Comparison of ENCODE assay signal across 8 mouse cellular contexts in genomic region chr7:79495988-79496815, GRCm38 (mm10). TPM values are rescaled to one million over a fixed set of nuclear protein-coding genes. Genes with fewer than 3 reads are reported as not detected.
A peak's percentile ranks its signal among the peaks of the same experiment; 100 is the strongest.
DNase-seq lines count a peak whose midpoint lies in the region; ATAC-seq and TF ChIP-seq lines count a peak whose summit lies in the region.

No protein-coding gene starts in this region.

- peak; percentile 66 for ATAC-seq in forebrain, embryonic 15.5 days (replicated peaks)

- peak; percentile 78 for DNase-seq in ES-E14 (ENCODE audit: low read depth, low spot score)
- peak; percentile 92 for DNase-seq in cerebellum, adult 11 months
- DNase-seq in heart, postnatal 4 days, result peak; percentile 93
- peak; percentile 81 to 93 for DNase-seq in layer of hippocampus, adult 8-10 months (ENCODE audit: low spot score in 2 of 2)
- DNase-seq in lung, postnatal 10 days, result peak; percentile 89
- DNase-seq in ovary, postnatal 36 days (ENCODE audit: low spot score), result peak; percentile 84
- DNase-seq in thymus, postnatal 25 days, result peak; percentile 84

- H3K27me3 ChIP-seq in forebrain, embryonic 15.5 days, result no peaks in the 10 kb centered on the region

- peaks cover 4 to 11% of the 10 kb centered on the region in 2 experiments; a peak in 3 of 4 replicates for H3K4me1 ChIP-seq in ES-E14 (ENCODE audit: control insufficient read depth in 2 of 2, insufficient read depth in 2 of 2, low read length in 2 of 2, poor library complexity in 1 of 2)
- H3K4me1 ChIP-seq in forebrain, embryonic 15.5 days, result peaks cover 30% of the 10 kb centered on the region

- in situ Hi-C loops in ES-E14 (cut with MboI; ENCODE audit: low sequenced_read_pairs in 2 of 2, unreplicated experiment in 2 of 2), result loop anchor here (5.0 to 10.0 kb wide), 2 partner anchors 41 to 99 kb away; no protein-coding TSS in a partner anchor

- WGBS in forebrain, embryonic 15.5 days, result 1% methylated on average over 38 of the region's 38 CpGs

- no peaks in the 10 kb centered on the region for H3K36me3 ChIP-seq in ES-E14 (ENCODE audit: control insufficient read depth, insufficient read depth, low read length, poor library complexity, severe bottlenecking)
- H3K36me3 ChIP-seq in forebrain, embryonic 15.5 days, result no peaks in the 10 kb centered on the region

- no peak overlapping the region for H3K9ac ChIP-seq in ES-E14 (ENCODE audit: insufficient read depth, low read depth, low read length, poor library complexity, severe bottlenecking)
- peak overlapping the region; percentile 100 for H3K9ac ChIP-seq in forebrain, embryonic 15.5 days (replicated peaks)

- peak overlapping the region; percentile 32 to 61 for H3K4me3 ChIP-seq in ES-E14 (ENCODE audit: insufficient read depth in 1 of 2, low read depth in 1 of 2, low read length in 2 of 2, poor library complexity in 1 of 2, severe bottlenecking in 1 of 2)
- peak overlapping the region; percentile 38 for H3K4me3 ChIP-seq in forebrain, embryonic 15.5 days

- no peak overlapping the region for H3K27ac ChIP-seq in ES-E14 (ENCODE audit: insufficient read depth, low read depth, low read length, poor library complexity, severe bottlenecking)
- H3K27ac ChIP-seq in forebrain, embryonic 15.5 days (replicated peaks), result peak overlapping the region; percentile 98

- peak overlapping the region; percentile 92 for H3K4me2 ChIP-seq in forebrain, embryonic 15.5 days (replicated peaks)

- H3K9me3 ChIP-seq in ES-E14 (ENCODE audit: control insufficient read depth, insufficient read depth, low read depth, low read length), result no peaks in the 10 kb centered on the region
- H3K9me3 ChIP-seq in forebrain, embryonic 15.5 days, result no peaks in the 10 kb centered on the region

TF ChIP-seq in ES-E14, 5 proteins besides CTCF, POLR2A, EP300 and RAD21:
- TF ChIP-seq MAFK (IDR thresholded peaks at IDR 0.05; ENCODE audit: insufficient read depth, low read depth, low read length), result peak; percentile 41; the same call in 1 of the 2 replicates
- TF ChIP-seq CHD2 (IDR thresholded peaks at IDR 0.05; ENCODE audit: low read depth, low read length), result no peak
- no peak for TF ChIP-seq HCFC1 (IDR thresholded peaks at IDR 0.05; ENCODE audit: borderline replicate concordance, insufficient read depth, low read length)
- no peak for TF ChIP-seq ZNF384 (IDR thresholded peaks at IDR 0.05; ENCODE audit: low read depth, low read length)
- peak; percentile 72 for TF ChIP-seq ZC3H11A (IDR thresholded peaks at IDR 0.05; ENCODE audit: borderline replicate concordance, low read depth, low read length)

RNA-seq across cellular contexts. Expression of gene Polg, which starts 30.0 kb away (rescaled TPM):
- 163 and 240 TPM in 2 replicates for total RNA-seq in ES-E14 (2012; rRNA removed)
- 32.9 and 35.8 TPM in 2 replicates for polyA plus RNA-seq in forebrain, embryonic 15.5 days (2015; fragmentation: Nextera tagmentation; extraction: Ambion mirVana)
- total RNA-seq in heart, postnatal 4 days (2021), result 10 to 100 TPM; 55.9 to 61.3 TPM
- 100 to 1,000 TPM in 1 of 4 experiments, 10 to 100 TPM in 3; 87.5 to 101 (median 95.1) TPM for total RNA-seq in layer of hippocampus, adult 8-10 months (2022)
